Mouse (Mus musculus): Measurements from ENCODE around the gene A930033H14Rik. TPM values are rescaled to one million over a fixed set of nuclear protein-coding genes. Genes with fewer than 3 reads are reported as not detected.
A peak's percentile ranks its signal among the peaks of the same experiment; 100 is the strongest.

The A930033H14Rik gene
- polyA plus RNA-seq, 1 experiment from 2014 or later, result 1.4 TPM

DNA sequence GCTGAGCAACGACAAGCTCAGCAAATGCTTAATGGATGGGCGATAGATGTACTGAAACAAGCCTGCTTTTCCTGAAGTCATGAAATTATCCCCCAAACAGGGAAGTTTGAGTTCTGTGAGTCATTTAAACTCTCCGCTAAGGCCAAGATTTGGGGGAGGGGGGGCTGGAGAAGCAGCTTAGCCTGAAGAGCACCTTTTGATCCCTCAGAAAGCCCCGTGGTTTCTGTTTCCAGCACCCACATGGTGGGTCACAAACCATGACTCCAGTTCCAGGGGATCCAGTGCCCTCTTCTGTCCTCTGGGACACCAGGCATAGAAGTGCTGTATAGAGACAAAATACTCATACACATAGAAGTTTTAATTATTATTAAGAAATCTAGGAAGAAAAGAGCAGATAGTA lies 27.5 kb downstream of the A930033H14Rik start:
- no peaks in the 10 kb centered on the region for H3K4me1 ChIP-seq (replicated peaks)
- no peaks in the 10 kb centered on the region for H3K27me3 ChIP-seq
- no peaks in the 10 kb centered on the region for H3K36me3 ChIP-seq
- H3K4me3 ChIP-seq, result no peak overlapping the region
- peak overlapping the region; percentile 55; the same call in 1 of the 2 replicates for H3K4me2 ChIP-seq
- H3K9ac ChIP-seq, result no peak overlapping the region
- H3K9me3 ChIP-seq, result no peaks in the 10 kb centered on the region
- H3K27ac ChIP-seq (replicated peaks), result no peak overlapping the region
- 82% methylated on average over 4 of the region's 4 CpGs for WGBS
- no peak for ATAC-seq (ENCODE audit: low FRiP score, low read depth)

DNA sequence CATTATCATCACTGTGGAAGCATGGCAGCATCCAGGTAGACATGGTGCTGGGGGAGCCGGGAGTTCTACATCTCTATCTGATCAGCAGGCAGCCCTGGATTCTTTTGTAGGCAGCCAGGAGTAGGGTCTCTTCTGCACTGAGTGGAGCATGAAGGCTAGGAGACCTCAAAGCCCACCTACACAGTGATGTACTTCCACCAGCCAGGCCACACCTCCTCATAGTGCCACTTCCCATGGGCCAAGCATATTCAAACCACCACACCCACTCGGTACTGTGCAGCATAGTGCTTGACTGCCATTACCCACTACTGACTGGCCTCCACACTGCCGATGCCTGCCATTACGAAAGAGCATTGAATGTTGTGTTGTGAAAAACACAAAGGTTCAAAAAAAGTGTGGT lies 28.0 kb downstream of the A930033H14Rik start:
- WGBS, result 100% methylated on average over 4 of the region's 4 CpGs
- H3K27ac ChIP-seq (replicated peaks), result no peak overlapping the region
- no peaks in the 10 kb centered on the region for H3K27me3 ChIP-seq
- H3K4me3 ChIP-seq, result no peak overlapping the region
- H3K4me1 ChIP-seq (replicated peaks), result no peaks in the 10 kb centered on the region
- no peaks in the 10 kb centered on the region for H3K9me3 ChIP-seq
- no peak overlapping the region for H3K4me2 ChIP-seq
- no peak overlapping the region for H3K9ac ChIP-seq
- H3K36me3 ChIP-seq, result no peaks in the 10 kb centered on the region
- ATAC-seq (ENCODE audit: low FRiP score, low read depth), result no peak

DNA sequence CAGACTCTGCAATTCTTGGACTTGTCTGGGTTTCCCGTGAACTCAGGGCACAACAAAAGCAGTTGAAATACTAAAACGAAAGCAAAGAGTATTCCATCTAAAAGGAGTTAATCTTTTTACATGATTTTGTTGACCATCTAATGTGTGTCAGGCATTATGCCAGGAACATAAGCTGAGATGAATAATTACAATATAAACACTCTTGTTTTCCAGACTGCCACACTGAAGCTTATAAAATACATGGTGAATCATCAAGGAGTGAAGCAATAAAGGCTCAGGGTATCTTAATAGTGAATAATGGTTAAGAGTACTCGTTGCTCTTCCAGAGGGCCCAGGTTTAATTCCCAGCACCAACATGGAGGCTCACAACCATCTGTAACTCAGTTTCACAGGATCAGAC lies 31.9 kb downstream of the A930033H14Rik start:
- no peaks in the 10 kb centered on the region for H3K9me3 ChIP-seq
- no peak overlapping the region for H3K4me2 ChIP-seq
- H3K9ac ChIP-seq, result no peak overlapping the region
- no peak overlapping the region for H3K27ac ChIP-seq (replicated peaks)
- H3K36me3 ChIP-seq, result no peaks in the 10 kb centered on the region
- no peak overlapping the region for H3K4me3 ChIP-seq
- H3K27me3 ChIP-seq, result no peaks in the 10 kb centered on the region
- 78% methylated on average over 3 of the region's 3 CpGs for WGBS
- ATAC-seq (ENCODE audit: low FRiP score, low read depth), result no peak
- no peaks in the 10 kb centered on the region for H3K4me1 ChIP-seq (replicated peaks)

DNA sequence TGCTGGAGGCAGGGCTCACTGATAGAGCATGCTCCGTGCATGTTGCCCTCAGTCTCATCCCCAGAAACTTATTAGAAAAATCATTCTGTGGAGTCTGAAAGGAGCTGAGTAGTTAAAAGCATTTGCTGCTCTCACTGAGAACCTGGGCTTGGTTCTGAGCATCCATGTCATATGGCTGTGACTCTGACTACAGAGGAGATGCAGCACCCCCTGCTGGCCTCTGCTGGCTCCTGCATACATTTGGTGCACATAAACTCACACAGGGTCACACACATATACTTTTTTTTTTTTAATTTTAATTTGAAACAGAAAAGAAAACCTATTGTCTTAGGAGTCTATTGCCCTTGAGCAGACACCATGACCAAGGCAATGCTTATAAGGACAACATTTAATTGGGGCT lies 33.6 kb downstream of the A930033H14Rik start:
- ATAC-seq (ENCODE audit: low FRiP score, low read depth), result no peak
- no peak overlapping the region for H3K9ac ChIP-seq
- no peak overlapping the region for H3K4me3 ChIP-seq
- 88% methylated on average over 1 of the region's 1 CpGs for WGBS
- no peaks in the 10 kb centered on the region for H3K4me1 ChIP-seq (replicated peaks)
- H3K36me3 ChIP-seq, result no peaks in the 10 kb centered on the region
- no peaks in the 10 kb centered on the region for H3K9me3 ChIP-seq
- no peaks in the 10 kb centered on the region for H3K27me3 ChIP-seq
- H3K4me2 ChIP-seq, result no peak overlapping the region
- no peak overlapping the region for H3K27ac ChIP-seq (replicated peaks)

DNA sequence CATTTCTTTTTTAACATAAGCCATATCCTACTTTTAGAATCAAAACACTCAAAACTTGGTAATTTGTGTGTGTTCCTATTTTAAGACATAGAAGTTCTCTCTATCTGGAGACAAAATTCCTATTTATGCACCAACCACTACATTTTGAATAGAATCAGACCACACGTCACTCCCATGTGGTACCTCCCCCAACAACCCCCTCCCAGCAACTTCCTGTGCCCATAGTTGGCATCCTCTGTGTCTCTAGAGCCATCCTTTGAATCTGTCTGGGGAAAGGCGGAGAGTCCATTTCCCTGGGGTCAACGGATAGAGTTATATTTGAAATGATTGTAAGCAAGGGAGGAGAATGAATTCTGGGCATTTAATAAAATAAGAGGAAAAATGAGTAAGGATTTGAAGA lies 36.8 kb downstream of the A930033H14Rik start:
- Histone ChIP-seq H3K9me3 (no peaks in the 10 kb centered on the region), H3K36me3 (no peaks in the 10 kb centered on the region), H3K4me3 (no peak overlapping the region), H3K9ac (no peak overlapping the region), H3K27ac (replicated peaks) (no peak overlapping the region), H3K4me2 (no peak overlapping the region), H3K27me3 (no peaks in the 10 kb centered on the region), H3K4me1 (replicated peaks) (no peaks in the 10 kb centered on the region)
- no peak for ATAC-seq (ENCODE audit: low FRiP score, low read depth)
- 74% methylated on average over 3 of the region's 3 CpGs for WGBS

DNA sequence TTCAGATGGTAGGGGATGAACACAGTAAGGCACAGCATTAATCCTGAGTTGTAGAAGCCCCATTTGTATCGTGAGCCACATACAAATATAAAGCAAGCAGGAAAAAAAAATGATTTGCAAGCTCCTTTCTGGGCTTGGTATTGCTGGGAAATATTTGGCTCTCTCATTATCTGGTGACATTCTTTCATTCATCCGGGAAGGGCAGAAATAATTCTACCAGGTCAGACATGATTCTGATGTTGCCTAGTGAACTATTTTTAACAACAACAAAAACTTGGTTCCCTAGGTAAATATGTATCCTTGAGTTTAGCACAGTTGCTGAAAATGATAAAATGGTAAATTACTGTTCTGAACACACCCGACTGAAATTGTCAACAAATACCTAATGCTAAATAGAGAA lies 40.5 kb downstream of the A930033H14Rik start:
- 89% methylated on average over 3 of the region's 3 CpGs for WGBS
- Histone ChIP-seq H3K27me3 (no peaks in the 10 kb centered on the region), H3K4me2 (no peak overlapping the region), H3K9ac (no peak overlapping the region), H3K27ac (replicated peaks) (no peak overlapping the region), H3K4me3 (no peak overlapping the region), H3K4me1 (replicated peaks) (no peaks in the 10 kb centered on the region), H3K36me3 (no peaks in the 10 kb centered on the region), H3K9me3 (no peaks in the 10 kb centered on the region)
- ATAC-seq (ENCODE audit: low FRiP score, low read depth), result no peak

DNA sequence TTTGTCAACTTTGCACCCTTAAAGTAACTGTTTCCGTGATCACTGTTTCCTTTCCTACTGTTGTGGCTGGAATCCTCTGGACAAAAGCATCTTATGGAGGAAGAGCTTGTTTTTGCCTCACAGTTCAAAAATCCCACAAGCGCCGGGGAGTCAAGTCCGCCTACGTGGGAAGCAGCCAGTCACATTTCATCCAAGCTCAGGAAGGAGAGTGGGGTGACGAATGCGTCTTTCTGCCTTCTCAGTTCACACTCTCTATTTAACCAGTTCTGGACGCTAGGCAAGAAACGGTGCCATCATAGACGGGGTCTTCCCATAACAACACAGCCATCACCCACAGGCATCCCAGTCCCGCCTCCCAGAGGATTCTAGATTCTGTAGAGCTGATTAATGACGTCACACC lies 46.4 kb downstream of the A930033H14Rik start:
- no peak overlapping the region for H3K9ac ChIP-seq
- no peaks in the 10 kb centered on the region for H3K4me1 ChIP-seq (replicated peaks)
- WGBS, result 85% methylated on average over 12 of the region's 12 CpGs
- H3K4me3 ChIP-seq, result no peak overlapping the region
- no peaks in the 10 kb centered on the region for H3K27me3 ChIP-seq
- no peak overlapping the region for H3K27ac ChIP-seq (replicated peaks)
- H3K36me3 ChIP-seq, result no peaks in the 10 kb centered on the region
- no peak overlapping the region for H3K4me2 ChIP-seq
- no peaks in the 10 kb centered on the region for H3K9me3 ChIP-seq
- no peak for ATAC-seq (ENCODE audit: low FRiP score, low read depth)

DNA sequence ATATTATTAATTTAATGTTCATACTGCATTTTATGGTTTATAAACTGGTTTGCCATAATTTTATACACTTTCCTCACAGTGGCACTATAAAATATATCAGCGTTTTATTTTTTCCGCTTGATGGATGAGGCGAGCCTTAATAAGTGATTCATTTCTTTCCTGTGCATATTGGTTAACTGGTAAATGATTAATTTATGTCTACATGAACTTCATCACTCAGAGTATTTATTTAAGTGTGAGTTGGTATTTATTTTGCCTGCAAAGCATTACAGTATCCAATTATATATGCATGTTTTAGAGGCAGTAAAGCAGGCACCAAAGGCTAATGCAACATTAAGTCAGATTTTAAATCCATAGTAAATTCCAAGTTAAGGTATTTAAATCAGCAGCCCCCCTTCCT lies 47.1 kb downstream of the A930033H14Rik start:
- Histone ChIP-seq H3K36me3 (no peaks in the 10 kb centered on the region), H3K9ac (no peak overlapping the region), H3K27me3 (no peaks in the 10 kb centered on the region), H3K9me3 (no peaks in the 10 kb centered on the region), H3K4me2 (no peak overlapping the region), H3K27ac (replicated peaks) (no peak overlapping the region), H3K4me3 (no peak overlapping the region), H3K4me1 (replicated peaks) (no peaks in the 10 kb centered on the region)
- 87% methylated on average over 3 of the region's 3 CpGs for WGBS
- ATAC-seq (ENCODE audit: low FRiP score, low read depth), result no peak

DNA sequence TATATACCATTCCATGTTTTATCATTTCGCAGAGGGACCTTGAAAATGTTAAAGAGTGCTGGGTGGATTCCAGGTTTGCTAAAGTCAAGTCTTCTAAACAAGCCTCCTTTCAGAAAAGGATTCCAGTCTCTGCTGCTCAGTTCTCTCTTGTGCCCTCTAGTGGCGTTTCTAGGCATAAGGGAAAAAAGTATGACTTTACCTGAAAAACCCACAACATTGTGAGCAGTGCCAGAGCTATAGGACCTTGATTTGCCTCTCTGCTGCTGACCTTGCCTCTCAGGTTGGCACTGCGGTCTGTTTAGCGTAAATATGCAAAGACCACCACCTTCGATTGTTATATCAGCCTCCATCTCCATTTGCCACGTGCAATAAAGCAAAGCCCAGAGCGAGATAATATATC lies 47.8 kb downstream of the A930033H14Rik start:
- H3K27me3 ChIP-seq, result no peaks in the 10 kb centered on the region
- ATAC-seq (ENCODE audit: low FRiP score, low read depth), result no peak
- no peak overlapping the region for H3K9ac ChIP-seq

DNA sequence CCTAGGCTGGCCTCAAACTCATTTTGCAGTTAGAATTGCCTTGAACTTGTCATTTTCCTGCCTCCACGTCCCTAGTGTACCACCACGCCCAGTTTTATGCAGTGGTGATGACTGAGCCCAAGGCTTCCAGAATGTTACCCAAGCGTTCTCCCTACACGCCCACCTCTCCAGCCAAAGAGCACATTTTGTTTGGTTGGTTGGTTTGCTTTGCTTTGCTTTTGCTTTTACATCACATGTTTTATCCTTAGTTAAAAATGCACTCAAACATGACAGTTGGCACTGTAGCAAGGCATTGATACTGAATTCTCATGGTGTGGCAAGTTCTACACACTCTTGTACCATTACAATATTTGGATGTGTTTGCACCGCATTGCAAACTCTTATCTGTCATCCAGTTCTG lies 49.7 kb downstream of the A930033H14Rik start:
- H3K9me3 ChIP-seq, result no peaks in the 10 kb centered on the region
- no peaks in the 10 kb centered on the region for H3K4me1 ChIP-seq (replicated peaks)
- H3K27me3 ChIP-seq, result no peaks in the 10 kb centered on the region
- 90% methylated on average over 5 of the region's 5 CpGs for WGBS
- H3K36me3 ChIP-seq, result no peaks in the 10 kb centered on the region
- no peak for ATAC-seq (ENCODE audit: low FRiP score, low read depth)
- H3K9ac ChIP-seq, result no peak overlapping the region
- no peak overlapping the region for H3K27ac ChIP-seq (replicated peaks)
- no peak overlapping the region for H3K4me2 ChIP-seq
- no peak overlapping the region for H3K4me3 ChIP-seq

More for the DNA sequence above, 47.8 kb downstream of the A930033H14Rik start:
- no peak overlapping the region for H3K4me3 ChIP-seq
- H3K4me2 ChIP-seq, result no peak overlapping the region
- no peak overlapping the region for H3K27ac ChIP-seq (replicated peaks)
- no peaks in the 10 kb centered on the region for H3K9me3 ChIP-seq
- no peaks in the 10 kb centered on the region for H3K36me3 ChIP-seq
- H3K4me1 ChIP-seq (replicated peaks), result no peaks in the 10 kb centered on the region
- 63% methylated on average over 7 of the region's 7 CpGs for WGBS

DNA sequence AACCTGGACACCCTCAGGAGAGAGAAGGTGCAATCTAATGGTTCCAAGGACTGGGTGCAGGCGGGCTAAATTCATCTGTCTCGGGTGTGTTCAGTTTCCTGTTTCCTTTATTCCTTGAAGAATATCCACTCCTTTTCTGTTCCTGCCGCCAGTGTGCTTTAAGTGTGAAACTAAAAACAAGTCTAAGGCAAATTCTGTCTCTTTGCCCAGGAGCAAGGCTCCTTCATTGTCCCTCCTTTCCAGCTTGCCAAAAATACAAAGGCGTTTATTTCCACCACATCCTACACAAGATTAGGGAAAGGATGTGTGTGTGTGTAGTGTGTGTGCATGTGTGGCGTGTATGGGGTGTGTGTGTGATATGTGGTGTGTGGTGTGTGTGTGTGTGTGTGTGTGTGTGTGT lies 50.3 kb downstream of the A930033H14Rik start:
- no peaks in the 10 kb centered on the region for H3K4me1 ChIP-seq (replicated peaks)
- H3K9ac ChIP-seq, result no peak overlapping the region
- no peak for ATAC-seq (ENCODE audit: low FRiP score, low read depth)
- no peaks in the 10 kb centered on the region for H3K9me3 ChIP-seq
- H3K27ac ChIP-seq (replicated peaks), result no peak overlapping the region
- WGBS, result 80% methylated on average over 5 of the region's 5 CpGs
- H3K27me3 ChIP-seq, result no peaks in the 10 kb centered on the region
- H3K4me2 ChIP-seq, result no peak overlapping the region
- H3K36me3 ChIP-seq, result no peaks in the 10 kb centered on the region
- H3K4me3 ChIP-seq, result no peak overlapping the region

DNA sequence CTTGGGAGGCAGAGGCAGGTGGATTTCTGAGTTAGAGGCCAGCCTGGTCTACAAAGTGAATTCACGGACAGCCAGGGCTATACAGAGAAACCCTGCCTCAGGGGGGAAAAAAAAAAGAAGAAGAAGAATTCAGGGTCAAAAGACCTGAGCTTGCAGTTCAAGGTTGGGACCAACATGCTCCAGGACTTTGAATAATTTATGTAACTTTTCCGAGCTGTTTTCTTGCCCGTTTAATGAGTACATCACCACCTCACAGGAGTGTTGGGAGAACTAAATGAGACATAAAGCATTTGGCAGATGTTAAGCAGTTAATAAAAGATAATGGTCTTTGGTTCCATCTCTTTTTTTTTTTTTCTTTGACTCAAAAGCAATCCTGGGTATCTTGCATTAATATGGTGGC lies 51.4 kb downstream of the A930033H14Rik start:
- ATAC-seq (ENCODE audit: low FRiP score, low read depth), result no peak
- Histone ChIP-seq H3K4me1 (replicated peaks) (no peaks in the 10 kb centered on the region), H3K4me3 (no peak overlapping the region), H3K4me2 (no peak overlapping the region), H3K27ac (replicated peaks) (no peak overlapping the region), H3K9ac (no peak overlapping the region), H3K9me3 (no peaks in the 10 kb centered on the region), H3K36me3 (no peaks in the 10 kb centered on the region), H3K27me3 (no peaks in the 10 kb centered on the region)
- 80% methylated on average over 3 of the region's 3 CpGs for WGBS

DNA sequence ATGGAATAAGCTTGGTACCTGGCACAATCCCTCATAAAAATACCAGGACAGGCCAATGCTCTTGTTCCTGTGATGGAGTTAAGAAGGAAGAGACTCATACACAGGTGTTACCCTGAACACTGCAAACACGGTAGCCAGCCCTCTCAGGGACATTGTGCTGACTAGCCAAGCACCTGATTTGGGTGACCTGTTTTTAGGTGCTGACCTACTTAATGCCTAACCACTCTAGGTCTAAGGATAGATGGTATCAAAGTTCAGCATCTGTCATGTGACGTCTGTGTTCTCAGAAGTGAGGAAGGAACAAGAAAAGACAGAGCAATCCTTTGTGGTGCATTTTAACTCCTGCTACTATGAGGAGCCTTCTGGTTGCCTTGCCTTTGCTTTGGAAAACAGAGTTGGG lies 52.0 kb downstream of the A930033H14Rik start:
- no peak overlapping the region for H3K27ac ChIP-seq (replicated peaks)
- H3K9me3 ChIP-seq, result no peaks in the 10 kb centered on the region
- no peaks in the 10 kb centered on the region for H3K36me3 ChIP-seq
- no peaks in the 10 kb centered on the region for H3K4me1 ChIP-seq (replicated peaks)
- H3K27me3 ChIP-seq, result no peaks in the 10 kb centered on the region
- no peak for ATAC-seq (ENCODE audit: low FRiP score, low read depth)
- no peak overlapping the region for H3K4me3 ChIP-seq
- H3K9ac ChIP-seq, result no peak overlapping the region
- H3K4me2 ChIP-seq, result no peak overlapping the region
- 92% methylated on average over 2 of the region's 2 CpGs for WGBS
